Mouse (Mus musculus) small intestine, adult 2 months (tissue): Measurements from ENCODE around the gene Mgll.

ENCODE experiments used
- CTCF ChIP-seq: fragments of 200-500 bp; IDR thresholded peaks from 2 replicates; pipeline ENCODE4 v1.5.1; 2012; ENCODE audit warnings: low read depth, mild to moderate bottlenecking, control low read depth, inconsistent platforms, low read length, moderate library complexity, mixed read lengths; ENCODE audit not compliant: insufficient replicate concordance, insufficient read length; ENCODE audit errors: extremely low read depth
- POLR2A ChIP-seq: fragments of 200-500 bp; IDR thresholded peaks from 2 replicates; pipeline ENCODE4 v1.6.1; 2012; ENCODE audit warnings: low read depth, mild to moderate bottlenecking, control low read depth, inconsistent platforms, low read length, moderate library complexity

DNA sequence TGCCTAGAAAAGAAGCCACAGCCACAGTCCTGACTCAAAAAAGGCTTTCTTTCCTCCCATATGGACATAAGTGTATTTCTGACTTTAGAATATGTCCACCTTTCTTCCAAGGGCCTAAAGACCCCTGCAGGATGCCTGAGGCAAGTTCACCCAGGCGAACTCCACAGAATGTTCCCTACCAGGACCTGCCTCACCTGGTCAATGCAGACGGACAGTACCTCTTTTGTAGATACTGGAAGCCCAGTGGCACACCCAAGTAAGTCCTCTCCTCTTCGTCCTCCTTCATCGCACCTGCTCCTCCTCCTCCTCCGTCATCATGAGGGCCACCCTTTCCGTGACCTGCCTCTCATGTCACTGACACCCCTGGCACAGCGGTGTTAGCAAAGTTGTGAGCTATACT is 1.4 kb downstream of the Mgll start:
- TF ChIP-seq CTCF (no peak), POLR2A (no peak)
